Mouse (Mus musculus): Measurements from ENCODE around the gene Prss33. TPM values are rescaled to one million over a fixed set of nuclear protein-coding genes. Genes with fewer than 3 reads are reported as not detected.

Gene Prss33
- polyA plus RNA-seq, 1 experiment from 2014 or later = not detected

- no peak overlapping the region; the same call in 1 of the 2 replicates for H3K27ac ChIP-seq
- peaks cover 27% of the 10 kb centered on the region for H3K4me1 ChIP-seq (replicated peaks)
- H3K9ac ChIP-seq = no peak overlapping the region
- no peaks in the 10 kb centered on the region for H3K27me3 ChIP-seq
- peaks cover 87% of the 10 kb centered on the region for H3K36me3 ChIP-seq
- no peak for ATAC-seq (ENCODE audit: low read depth)
- WGBS (ENCODE audit: insufficient replicate concordance) = 90% methylated on average over 12 of the region's 12 CpGs
- no peak overlapping the region for H3K4me3 ChIP-seq (replicated peaks)
- H3K4me2 ChIP-seq = no peak overlapping the region
- DNase-seq = no peak
- H3K9me3 ChIP-seq (replicated peaks) = peaks cover 15% of the 10 kb centered on the region
Observed at GRCm38 (mm10) chr17:23823614-23824013, 12.2 kb downstream of the Prss33 start.

DNA sequence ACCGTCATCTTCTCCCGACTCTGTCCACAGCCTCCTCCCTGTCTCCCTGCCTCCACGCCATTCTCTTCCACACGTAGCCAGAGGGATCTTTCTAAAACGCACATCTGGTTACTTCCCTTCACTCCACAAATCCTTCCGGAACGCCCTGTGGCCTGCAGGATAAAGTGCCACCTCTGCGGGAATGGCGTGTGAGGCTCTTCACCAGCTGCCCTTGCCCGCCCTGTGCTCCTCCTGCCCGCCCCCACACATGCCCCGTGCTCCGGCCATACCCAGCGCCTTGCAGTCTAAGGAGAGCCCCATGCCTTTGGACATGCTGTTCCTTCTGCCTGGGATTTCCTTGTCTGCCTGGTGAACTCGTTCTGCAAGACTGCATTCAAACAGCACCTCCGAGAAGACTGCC lies 12.8 kb downstream of the Prss33 start:
- 87% methylated on average over 16 of the region's 16 CpGs for WGBS (ENCODE audit: insufficient replicate concordance)
- no peak for ATAC-seq (ENCODE audit: low read depth)
- H3K27ac ChIP-seq = no peak overlapping the region; the same call in 1 of the 2 replicates

GRCm38 (mm10) chr17:23822094-23822493 lies 13.8 kb downstream of the Prss33 start:
- H3K27me3 ChIP-seq = no peaks in the 10 kb centered on the region
- H3K27ac ChIP-seq = no peak overlapping the region
- peaks cover 99% of the 10 kb centered on the region for H3K36me3 ChIP-seq
- no peak for DNase-seq
- H3K9ac ChIP-seq = no peak overlapping the region
- H3K9me3 ChIP-seq (replicated peaks) = peaks cover 29% of the 10 kb centered on the region
- no peak for ATAC-seq (ENCODE audit: low read depth)
- H3K4me1 ChIP-seq (replicated peaks) = peaks cover 14% of the 10 kb centered on the region
- H3K4me3 ChIP-seq (replicated peaks) = no peak overlapping the region
- H3K4me2 ChIP-seq = no peak overlapping the region
- 75% methylated on average over 6 of the region's 6 CpGs for WGBS (ENCODE audit: insufficient replicate concordance)

More for the DNA sequence above, 12.8 kb downstream of the Prss33 start:
- Histone ChIP-seq H3K27me3 (no peaks in the 10 kb centered on the region), H3K4me2 (no peak overlapping the region), H3K4me3 (replicated peaks) (no peak overlapping the region), H3K9ac (no peak overlapping the region), H3K4me1 (replicated peaks) (peaks cover 23% of the 10 kb centered on the region), H3K36me3 (peaks cover 93% of the 10 kb centered on the region), H3K9me3 (replicated peaks) (peaks cover 21% of the 10 kb centered on the region)
- DNase-seq = no peak

- ATAC-seq (ENCODE audit: low read depth) = no peak
Observed at GRCm38 (mm10) chr17:23820731-23821130, 15.1 kb downstream of the Prss33 start.

GRCm38 (mm10) chr17:23819235-23819634 lies 16.6 kb downstream of the Prss33 start:
- 96% methylated on average over 25 of the region's 25 CpGs for WGBS (ENCODE audit: insufficient replicate concordance)
- Histone ChIP-seq H3K9ac (no peak overlapping the region), H3K36me3 (peaks cover 100% of the 10 kb centered on the region), H3K4me2 (no peak overlapping the region), H3K4me1 (replicated peaks) (no peaks in the 10 kb centered on the region), H3K27ac (no peak overlapping the region), H3K4me3 (replicated peaks) (no peak overlapping the region), H3K27me3 (no peaks in the 10 kb centered on the region), H3K9me3 (replicated peaks) (peaks cover 42% of the 10 kb centered on the region)
- ATAC-seq (ENCODE audit: low read depth) = no peak
- DNase-seq = no peak

More at GRCm38 (mm10) chr17:23820731-23821130, 15.1 kb downstream of the Prss33 start:
- peaks cover 32% of the 10 kb centered on the region for H3K9me3 ChIP-seq (replicated peaks)
- no peak overlapping the region for H3K4me3 ChIP-seq (replicated peaks)
- no peak overlapping the region for H3K27ac ChIP-seq
- H3K27me3 ChIP-seq = no peaks in the 10 kb centered on the region
- 90% methylated on average over 5 of the region's 5 CpGs for WGBS (ENCODE audit: insufficient replicate concordance)
- H3K9ac ChIP-seq = no peak overlapping the region
- H3K4me2 ChIP-seq = no peak overlapping the region
- H3K4me1 ChIP-seq (replicated peaks) = 0 out of 2 replicates have a peak, but pooled peaks cover 3% of the 10 kb centered on the region
- peaks cover 100% of the 10 kb centered on the region for H3K36me3 ChIP-seq
- no peak for DNase-seq

GRCm38 (mm10) chr17:23818579-23818978 lies 17.3 kb downstream of the Prss33 start:
- Histone ChIP-seq H3K4me2 (no peak overlapping the region), H3K36me3 (peaks cover 100% of the 10 kb centered on the region), H3K27me3 (no peaks in the 10 kb centered on the region), H3K9ac (no peak overlapping the region), H3K9me3 (replicated peaks) (peaks cover 42% of the 10 kb centered on the region), H3K4me3 (replicated peaks) (no peak overlapping the region), H3K4me1 (replicated peaks) (no peaks in the 10 kb centered on the region), H3K27ac (no peak overlapping the region)
- ATAC-seq (ENCODE audit: low read depth) (no peak), DNase-seq (no peak)
- 94% methylated on average over 8 of the region's 8 CpGs for whole genome bisulfite sequencing (ENCODE audit: insufficient replicate concordance)

GRCm38 (mm10) chr17:23815641-23816040 lies 20.2 kb downstream of the Prss33 start:
- ATAC-seq (ENCODE audit: low read depth) = no peak
- Histone ChIP-seq H3K27me3 (no peaks in the 10 kb centered on the region), H3K4me3 (replicated peaks) (no peak overlapping the region), H3K36me3 (peaks cover 97% of the 10 kb centered on the region), H3K27ac (no peak overlapping the region), H3K9ac (no peak overlapping the region), H3K4me1 (replicated peaks) (no peaks in the 10 kb centered on the region), H3K9me3 (replicated peaks) (peaks cover 42% of the 10 kb centered on the region), H3K4me2 (no peak overlapping the region)
- no peak for DNase-seq
- WGBS (ENCODE audit: insufficient replicate concordance) = 94% methylated on average over 16 of the region's 16 CpGs

GRCm38 (mm10) chr17:23807918-23808317 lies 27.9 kb downstream of the Prss33 start:
- no peaks in the 10 kb centered on the region for H3K9me3 ChIP-seq (replicated peaks)
- WGBS (ENCODE audit: insufficient replicate concordance) = 95% methylated on average over 3 of the region's 3 CpGs
- DNase-seq (no peak), ATAC-seq (ENCODE audit: low read depth) (no peak)
- H3K27ac ChIP-seq = no peak overlapping the region
- H3K36me3 ChIP-seq = peaks cover 64% of the 10 kb centered on the region
- peaks cover 31% of the 10 kb centered on the region for H3K4me1 ChIP-seq (replicated peaks)
- H3K27me3 ChIP-seq = no peaks in the 10 kb centered on the region
- no peak overlapping the region for H3K4me3 ChIP-seq (replicated peaks)
- H3K9ac ChIP-seq = no peak overlapping the region
- no peak overlapping the region for H3K4me2 ChIP-seq

GRCm38 (mm10) chr17:23806867-23807266 lies 29.0 kb downstream of the Prss33 start:
- peaks cover 54% of the 10 kb centered on the region for H3K36me3 ChIP-seq
- H3K9me3 ChIP-seq (replicated peaks) = no peaks in the 10 kb centered on the region
- ATAC-seq (ENCODE audit: low read depth) = no peak
- H3K27me3 ChIP-seq = no peaks in the 10 kb centered on the region
- WGBS (ENCODE audit: insufficient replicate concordance) = 86% methylated on average over 25 of the region's 25 CpGs
- H3K9ac ChIP-seq = no peak overlapping the region
- no peak overlapping the region for H3K27ac ChIP-seq
- no peak for DNase-seq
- no peak overlapping the region for H3K4me3 ChIP-seq (replicated peaks)
- H3K4me1 ChIP-seq (replicated peaks) = peaks cover 32% of the 10 kb centered on the region
- H3K4me2 ChIP-seq = peak overlapping the region; percentile 22; the same call in 1 of the 2 replicates

- Histone ChIP-seq H3K4me2 (peak overlapping the region; percentile 82), H3K27ac (peak overlapping the region; percentile 96), H3K9ac (peak overlapping the region; percentile 97), H3K27me3 (no peaks in the 10 kb centered on the region), H3K4me1 (replicated peaks) (peaks cover 39% of the 10 kb centered on the region), H3K4me3 (replicated peaks) (peak overlapping the region; percentile 94), H3K9me3 (replicated peaks) (no peaks in the 10 kb centered on the region), H3K36me3 (peaks cover 30% of the 10 kb centered on the region)
- under 1% methylated on average over 8 of the region's 8 CpGs for WGBS (ENCODE audit: insufficient replicate concordance)
- ATAC-seq (ENCODE audit: low read depth) = no peak
- no peak for DNase-seq
Observed at GRCm38 (mm10) chr17:23804426-23805085, 31.3 kb downstream of the Prss33 start.

GRCm38 (mm10) chr17:23803366-23804041 lies 32.4 kb downstream of the Prss33 start:
- Histone ChIP-seq H3K4me1 (replicated peaks) (peaks cover 39% of the 10 kb centered on the region), H3K9ac (peak overlapping the region; percentile 97), H3K27me3 (no peaks in the 10 kb centered on the region), H3K4me3 (replicated peaks) (peak overlapping the region; percentile 94), H3K36me3 (peaks cover 20% of the 10 kb centered on the region), H3K27ac (peak overlapping the region; percentile 96), H3K4me2 (peak overlapping the region; percentile 82), H3K9me3 (replicated peaks) (no peaks in the 10 kb centered on the region)
- ATAC-seq (ENCODE audit: low read depth) (peak; percentile 64), DNase-seq (peak; percentile 75)
- under 1% methylated on average over 38 of the region's 83 CpGs for WGBS (ENCODE audit: insufficient replicate concordance)

Measured in liver, embryonic 13.5 days (tissue).